Mouse (Mus musculus) ES-E14 (cell line): Measurements from ENCODE around the gene Ccdc97. TPM values are rescaled to one million over a fixed set of nuclear protein-coding genes. Genes with fewer than 3 reads are reported as not detected.

Source experiments
- DNase-seq: peaks from one replicate; pipeline ENCODE4 v3.0.0-alpha.2; 2013; ENCODE audit warnings: low read depth, low spot score
- H3K27ac ChIP-seq: 2 replicates; pipeline ENCODE4 v1.5.1; 2012; ENCODE audit warnings: low read depth, mild to moderate bottlenecking, low read length, moderate library complexity, mixed read lengths; ENCODE audit not compliant: poor library complexity, insufficient read depth, severe bottlenecking
- H3K36me3 ChIP-seq: 2 replicates; pipeline ENCODE4 v1.6.1; 2012; ENCODE audit warnings: mild to moderate bottlenecking, low read length, moderate library complexity, mixed read lengths; ENCODE audit not compliant: control insufficient read depth, poor library complexity, insufficient read depth, severe bottlenecking
- H3K4me1 ChIP-seq, 2 experiments: fragments of 150-350 bp in 1 of 2; sonication (generic) in 1 of 2; 2 replicates each; pipeline ENCODE4 v1.6.1; 2012; ENCODE audit warnings: low read length in 2 of 2, mild to moderate bottlenecking in 1 of 2, mixed read lengths in 1 of 2; ENCODE audit not compliant: control insufficient read depth in 2 of 2, insufficient read depth in 2 of 2, poor library complexity in 1 of 2
- H3K4me3 ChIP-seq, 2 experiments: fragments of 150-350 bp in 1 of 2; sonication (generic) in 1 of 2; 2 replicates each; pipeline ENCODE4 v1.5.1; 2012; ENCODE audit warnings: low read length in 2 of 2, low read depth in 1 of 2, mild to moderate bottlenecking in 1 of 2, mixed read lengths in 1 of 2; ENCODE audit not compliant: insufficient read depth in 1 of 2, poor library complexity in 1 of 2, severe bottlenecking in 1 of 2
- H3K9ac ChIP-seq: 2 replicates; pipeline ENCODE4 v1.6.1; 2012; ENCODE audit warnings: low read depth, mild to moderate bottlenecking, low read length, mixed read lengths; ENCODE audit not compliant: poor library complexity, insufficient read depth, severe bottlenecking
- H3K9me3 ChIP-seq: fragments of 150-350 bp; sonication (generic); 2 replicates; pipeline ENCODE4 v1.6.1; 2012; ENCODE audit warnings: low read depth, mild to moderate bottlenecking, low read length; ENCODE audit not compliant: control insufficient read depth, insufficient read depth
- CHD2 ChIP-seq: IDR thresholded peaks from 2 replicates; pipeline ENCODE4 v1.6.1; 2014; ENCODE audit warnings: mild to moderate bottlenecking, low read depth, low read length, inconsistent platforms
- HCFC1 ChIP-seq: IDR thresholded peaks from 2 replicates; pipeline ENCODE4 v1.6.1; 2012; ENCODE audit warnings: low read length, inconsistent platforms, borderline replicate concordance; ENCODE audit not compliant: insufficient read depth
- MAFK ChIP-seq: IDR thresholded peaks from 2 replicates; pipeline ENCODE4 v1.6.1; 2014; ENCODE audit warnings: mild to moderate bottlenecking, low read depth, low read length, inconsistent platforms; ENCODE audit not compliant: insufficient read depth
- ZC3H11A ChIP-seq: IDR thresholded peaks from 2 replicates; pipeline ENCODE4 v1.6.1; 2012; ENCODE audit warnings: low read depth, mild to moderate bottlenecking, inconsistent platforms, low read length, borderline replicate concordance
- ZNF384 ChIP-seq: IDR thresholded peaks from 2 replicates; pipeline ENCODE4 v1.6.1; 2012; ENCODE audit warnings: low read depth, low read length, inconsistent platforms
- in situ Hi-C, 2 experiments: fragments of 600-800 bp; cut with MboI; formaldehyde crosslinking; loops; one replicate each; pipeline ENCODE4 v1.15.1; 2025; ENCODE audit warnings: low sequenced_read_pairs in 2 of 2, inconsistent platforms in 1 of 2; ENCODE audit not compliant: unreplicated experiment in 2 of 2
- total RNA-seq: library from RNA; depleted of rRNA; stranded (reverse); fragments of 300-350 nt; gene quantifications from 2 replicates; pipeline ENCODE4 v1.2.3, GENCODE M21; 2012; rRNA removed

Gene Ccdc97
- 20.3 and 21.7 TPM in 2 replicates for total RNA-seq

DNA sequence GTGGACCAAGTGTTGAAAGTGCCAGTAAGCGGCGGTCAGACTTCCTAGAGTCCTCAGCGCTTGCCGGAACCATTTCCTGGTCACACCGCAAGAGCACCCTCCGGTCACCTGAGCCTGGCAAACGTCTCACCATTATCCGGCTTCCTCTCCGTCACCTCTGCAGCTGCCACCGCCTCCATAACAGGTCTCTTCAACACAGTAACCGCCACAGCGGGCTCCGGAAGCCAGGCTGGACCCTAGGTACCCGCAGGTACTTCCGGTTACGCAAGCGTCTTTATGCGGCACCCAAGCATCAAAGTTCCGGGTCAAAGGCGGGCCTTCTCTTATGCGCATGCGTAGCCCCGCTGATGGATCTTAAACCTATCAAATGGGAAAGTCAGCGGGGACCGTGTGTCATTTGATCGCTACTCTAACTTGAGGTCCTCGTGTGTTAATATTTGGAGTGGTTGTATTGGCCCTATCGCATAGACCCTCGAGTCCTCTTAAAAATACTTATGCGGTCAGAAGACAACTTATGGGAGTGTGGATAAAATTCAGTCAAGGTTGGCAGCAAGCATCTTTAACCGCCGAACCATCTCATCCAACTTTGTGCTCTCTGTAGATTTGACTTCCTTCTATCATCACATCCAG lies at the start of gene Ccdc97:
Gene Ccdc97 (minus strand): TSS at position 301 of the 630 bp plus-strand sequence.
- Histone ChIP-seq H3K9ac (peak within 1 kb of the TSS; percentile 91), H3K9me3 (no peaks in the 10 kb centered on the region), H3K4me3 (peak within 1 kb of the TSS; percentile 92 to 93), H3K36me3 (peaks cover 47% of the 10 kb centered on the region), H3K4me1 (peaks cover 0 to 3% of the 10 kb centered on the region in 2 experiments; a peak in 1 of 4 replicates), H3K27ac (peak within 1 kb of the TSS; percentile 67; the same call in 1 of the 2 replicates)
- peak; percentile 47; the same call in 1 of the 2 replicates for TF ChIP-seq HCFC1
- no peak for TF ChIP-seq MAFK
- no peak for TF ChIP-seq ZNF384
- no peak for TF ChIP-seq ZC3H11A
- TF ChIP-seq CHD2: no peak
- peak; percentile 95 for DNase-seq
- in situ Hi-C loops: no loop called here

DNA sequence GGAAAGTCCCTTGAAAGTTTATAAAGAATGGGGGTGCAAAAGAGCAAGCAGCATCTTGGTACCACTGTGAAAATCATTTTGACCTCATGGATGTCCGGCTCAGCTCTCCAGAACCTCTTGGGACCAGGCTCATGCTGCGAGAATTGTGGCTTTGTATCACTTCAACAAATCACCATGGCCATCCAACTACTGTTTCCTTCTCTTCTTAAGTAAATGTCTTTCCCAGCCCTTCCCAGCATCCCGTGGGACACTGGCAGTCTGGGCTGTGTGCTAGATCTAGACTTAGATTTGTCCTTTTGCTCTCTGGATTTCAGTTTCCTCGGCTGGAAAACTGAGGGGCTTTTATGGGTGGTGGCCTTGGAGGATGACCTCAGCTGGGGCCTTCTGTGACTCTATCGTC lies 49.3 kb upstream of the Ccdc97 start:
- H3K9ac ChIP-seq: no peak overlapping the region
- in situ Hi-C loops: loop anchor here in 1 of 2 experiments (10.0 kb wide), 1 partner anchor 57 kb away; no protein-coding TSS in a partner anchor
- peaks cover 0 to under 1% of the 10 kb centered on the region in 2 experiments; a peak in 2 of 4 replicates for H3K4me1 ChIP-seq
- no peak for DNase-seq
- no peaks in the 10 kb centered on the region for H3K9me3 ChIP-seq
- H3K27ac ChIP-seq: no peak overlapping the region
- H3K4me3 ChIP-seq: no peak overlapping the region
- no peaks in the 10 kb centered on the region for H3K36me3 ChIP-seq
- no peak for TF ChIP-seq HCFC1
- TF ChIP-seq ZC3H11A: no peak

DNA sequence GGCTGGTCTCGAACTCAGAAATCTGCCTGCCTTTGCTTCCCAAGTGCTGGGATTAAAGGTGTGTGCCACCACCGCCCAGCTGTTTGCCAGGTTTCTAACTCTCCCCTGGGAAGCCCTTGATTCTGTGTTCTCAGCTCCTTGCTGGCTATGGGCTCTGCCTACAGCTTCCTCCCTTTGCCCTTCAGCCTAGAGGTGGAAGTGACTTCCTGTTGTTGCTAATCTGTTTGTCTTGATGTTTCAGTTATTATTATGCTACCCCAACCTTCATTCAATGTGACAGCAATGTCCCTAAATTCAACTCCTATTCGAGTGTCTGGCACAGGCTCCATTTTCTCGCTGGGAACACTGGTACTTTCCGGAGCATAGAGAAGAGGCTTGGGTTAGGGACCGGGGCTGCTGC lies 47.2 kb upstream of the Ccdc97 start:
- no peaks in the 10 kb centered on the region for H3K36me3 ChIP-seq
- no peak overlapping the region for H3K27ac ChIP-seq
- TF ChIP-seq MAFK: no peak
- no peak for TF ChIP-seq ZC3H11A
- TF ChIP-seq HCFC1: no peak
- no peak for TF ChIP-seq ZNF384
- TF ChIP-seq CHD2: no peak
- H3K4me1 ChIP-seq: peaks cover 0 to 2% of the 10 kb centered on the region in 2 experiments; a peak in 2 of 4 replicates
- no peaks in the 10 kb centered on the region for H3K9me3 ChIP-seq
- no peak for DNase-seq
- H3K9ac ChIP-seq: no peak overlapping the region
- H3K4me3 ChIP-seq: no peak overlapping the region
- in situ Hi-C loops: loop anchor here in 1 of 2 experiments (10.0 kb wide), 1 partner anchor 59 kb away; no protein-coding TSS in a partner anchor

DNA sequence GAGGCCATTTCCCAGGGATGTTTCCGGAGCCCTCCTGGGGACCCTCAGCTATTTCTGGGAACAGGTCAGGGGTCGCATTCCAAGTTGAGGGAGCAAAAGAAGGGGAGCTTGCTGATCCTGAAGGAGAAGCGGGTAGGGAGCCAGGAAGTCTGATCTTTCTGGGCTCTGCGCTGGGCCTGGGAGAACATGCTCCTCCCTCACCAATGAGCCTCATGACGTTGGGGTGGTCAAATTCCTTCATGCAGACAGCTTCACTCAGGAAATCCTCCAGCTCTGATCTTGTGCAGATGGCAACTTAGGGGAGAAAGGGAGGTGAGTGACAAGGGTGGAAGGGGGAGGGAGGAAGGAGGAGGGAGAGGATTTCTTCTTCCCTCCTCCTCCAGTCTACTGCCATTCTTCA lies 45.3 kb upstream of the Ccdc97 start:
- Histone ChIP-seq H3K27ac (no peak overlapping the region), H3K4me3 (no peak overlapping the region), H3K4me1 (peaks cover 0 to 2% of the 10 kb centered on the region in 2 experiments; a peak in 2 of 4 replicates), H3K9me3 (no peaks in the 10 kb centered on the region), H3K9ac (no peak overlapping the region), H3K36me3 (no peaks in the 10 kb centered on the region)
- no peak for DNase-seq
- in situ Hi-C loops: loop anchor here in 1 of 2 experiments (10.0 kb wide), 1 partner anchor 61 kb away; no protein-coding TSS in a partner anchor
- TF ChIP-seq CHD2: no peak
- no peak for TF ChIP-seq ZC3H11A
- no peak for TF ChIP-seq HCFC1
- TF ChIP-seq MAFK: no peak
- no peak for TF ChIP-seq ZNF384
